Mouse (Mus musculus): Measurements from ENCODE around the gene Vps53.

DNA sequence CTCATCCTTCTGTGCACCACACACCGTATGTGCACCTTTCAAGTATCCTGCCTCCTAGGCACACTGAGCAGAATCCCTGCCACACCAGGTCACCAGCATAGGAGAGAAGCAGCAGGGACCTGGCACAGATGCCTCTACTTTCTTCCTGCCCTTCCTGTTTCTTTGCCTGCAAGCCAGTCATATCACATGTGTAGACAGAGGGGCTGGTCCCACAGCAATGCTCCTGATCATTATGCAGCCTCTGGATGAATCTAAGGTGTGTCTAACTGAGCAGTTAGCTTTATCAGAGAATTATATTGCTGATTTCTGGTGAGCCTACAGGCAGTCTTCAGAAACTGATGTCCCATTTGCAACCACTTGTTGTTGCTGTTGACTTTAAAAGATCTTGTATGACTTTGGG lies 34.3 kb downstream of the Vps53 start:
- no peak for TF ChIP-seq CTCF (IDR thresholded peaks at IDR 0.05; ENCODE audit: borderline replicate concordance, insufficient read depth, low read depth, low read length)
- no peak for TF ChIP-seq POLR2A (IDR thresholded peaks at IDR 0.05; ENCODE audit: borderline replicate concordance, insufficient read depth, low read length)
